Mouse (Mus musculus): ENCODE results near the gene Cchcr1. TPM values are rescaled to one million over a fixed set of nuclear protein-coding genes. Genes with fewer than 3 reads are reported as not detected.
"Not testable (repeated sequence)": the region's sequence is repeated elsewhere in the genome, so short reads cannot be mapped to it uniquely, and the experiment has no call there.

Cchcr1 gene
- polyA plus RNA-seq, 1 experiment from 2014 or later = 17.7 TPM

DNA sequence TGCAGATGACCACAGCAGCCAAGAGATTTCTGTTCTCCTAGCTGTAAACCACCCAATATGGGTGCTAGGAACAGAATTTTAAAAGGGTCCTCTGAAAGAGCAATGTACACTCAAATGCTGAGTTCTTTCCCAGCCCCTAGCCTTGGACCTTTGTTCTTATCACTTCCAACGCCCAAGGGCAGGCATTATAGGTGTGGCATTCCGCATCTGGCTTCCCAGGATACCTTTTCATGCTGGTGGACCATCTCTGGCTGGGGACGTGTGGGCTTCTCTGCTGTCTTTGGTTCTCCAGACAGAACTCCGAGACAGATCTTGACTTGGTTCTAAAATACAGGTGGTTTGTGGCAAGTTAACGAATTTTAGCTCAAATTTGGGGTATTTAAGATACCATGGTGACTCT lies 14.1 kb upstream of the Cchcr1 start:
- Histone ChIP-seq H3K27ac (ENCODE audit: poor library complexity, severe bottlenecking) (no peak overlapping the region), H3K4me3 (no peak overlapping the region), H3K9ac (no peak overlapping the region), H3K27me3 (replicated peaks) (peaks cover 57% of the 10 kb centered on the region), H3K36me3 (no peaks in the 10 kb centered on the region), H3K4me1 (replicated peaks) (no peaks in the 10 kb centered on the region), H3K9me3 (replicated peaks) (no peaks in the 10 kb centered on the region), H3K4me2 (no peak overlapping the region)
- 46% methylated on average over 5 of the region's 5 CpGs for WGBS
- no peak for ATAC-seq (ENCODE audit: insufficient number of reproducible peaks, low FRiP score)

GRCm38 (mm10) chr17:35503849-35504248 lies 13.1 kb upstream of the Cchcr1 start:
- H3K27ac ChIP-seq (ENCODE audit: poor library complexity, severe bottlenecking) = no peak overlapping the region
- WGBS = 29% methylated on average over 5 of the region's 5 CpGs
- H3K4me2 ChIP-seq = no peak overlapping the region
- no peak for ATAC-seq (ENCODE audit: insufficient number of reproducible peaks, low FRiP score)
- H3K36me3 ChIP-seq = no peaks in the 10 kb centered on the region
- no peak overlapping the region for H3K9ac ChIP-seq
- H3K4me1 ChIP-seq (replicated peaks) = no peaks in the 10 kb centered on the region
- H3K27me3 ChIP-seq (replicated peaks) = peaks cover 62% of the 10 kb centered on the region
- H3K4me3 ChIP-seq = no peak overlapping the region
- no peaks in the 10 kb centered on the region for H3K9me3 ChIP-seq (replicated peaks)

DNA sequence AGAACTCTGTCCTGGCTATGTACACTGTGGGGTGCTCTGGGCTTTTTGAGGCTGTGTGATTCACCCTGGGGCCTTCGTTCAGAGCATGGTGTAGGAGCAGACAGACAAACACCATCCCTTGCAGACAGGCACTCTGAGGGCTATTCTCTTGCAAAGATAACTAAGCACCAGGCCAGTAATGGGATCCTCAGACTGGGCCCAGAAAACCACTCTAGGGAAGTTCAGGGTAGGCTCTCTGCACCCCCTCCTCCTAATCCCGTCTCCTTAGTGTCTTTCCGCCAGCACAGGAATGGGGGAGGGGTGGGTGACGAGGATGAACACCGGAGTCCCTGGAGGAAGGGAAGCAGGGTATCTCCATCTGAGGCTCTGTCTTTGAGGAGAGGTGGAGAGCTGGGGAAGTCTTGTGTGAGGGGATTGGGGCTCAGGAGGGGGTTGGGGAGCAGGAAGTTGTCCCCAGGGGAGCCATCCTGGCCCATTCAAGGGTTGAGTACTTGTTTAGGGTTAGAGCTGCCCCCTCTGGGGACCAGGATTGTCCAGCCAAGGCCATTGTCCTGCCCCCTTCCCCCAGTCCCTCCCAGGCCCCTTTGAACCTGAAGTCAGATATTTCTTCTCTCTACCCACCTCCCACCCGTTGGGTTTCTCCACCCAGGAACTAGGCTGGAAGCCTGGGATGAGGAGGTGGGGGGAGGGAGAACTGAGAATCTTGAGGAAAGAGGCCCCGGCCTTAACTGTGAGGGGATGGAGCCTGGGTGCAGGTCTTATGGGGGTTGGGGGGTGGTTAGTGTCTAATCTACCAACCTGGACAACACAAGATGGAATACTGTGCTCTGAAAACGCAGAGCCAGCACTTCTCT lies 12.0 kb upstream of the Cchcr1 start:
- Histone ChIP-seq H3K4me1 (replicated peaks) (peaks cover 9% of the 10 kb centered on the region), H3K27me3 (replicated peaks) (peaks cover 67% of the 10 kb centered on the region), H3K4me2 (no peak overlapping the region), H3K27ac (ENCODE audit: poor library complexity, severe bottlenecking) (no peak overlapping the region), H3K36me3 (no peaks in the 10 kb centered on the region), H3K4me3 (no peak overlapping the region), H3K9me3 (replicated peaks) (no peaks in the 10 kb centered on the region), H3K9ac (no peak overlapping the region)
- WGBS = 21% methylated on average over 8 of the region's 8 CpGs
- no peak for ATAC-seq (ENCODE audit: insufficient number of reproducible peaks, low FRiP score)

- H3K36me3 ChIP-seq = no peaks in the 10 kb centered on the region
- ATAC-seq (ENCODE audit: insufficient number of reproducible peaks, low FRiP score) = 0 out of 2 replicates have a peak, but pooled peaks have one; percentile 7
- peaks cover 10% of the 10 kb centered on the region for H3K4me1 ChIP-seq (replicated peaks)
- H3K9ac ChIP-seq = no peak within 1 kb of the TSS
- no peak within 1 kb of the TSS for H3K27ac ChIP-seq (ENCODE audit: poor library complexity, severe bottlenecking)
- peaks cover 66% of the 10 kb centered on the region for H3K27me3 ChIP-seq (replicated peaks)
- 28% methylated on average over 13 of the region's 13 CpGs for WGBS
- H3K4me2 ChIP-seq = no peak within 1 kb of the TSS
- H3K9me3 ChIP-seq (replicated peaks) = no peaks in the 10 kb centered on the region
- no peak within 1 kb of the TSS for H3K4me3 ChIP-seq
Observed at GRCm38 (mm10) chr17:35505776-35506175, 11.1 kb upstream of the Cchcr1 start, which contains the start of gene Pou5f1. TSS of gene Pou5f1 (plus strand) at chr17:35506018.

GRCm38 (mm10) chr17:35506881-35507280 lies 10.0 kb upstream of the Cchcr1 start:
- no peak for ATAC-seq (ENCODE audit: insufficient number of reproducible peaks, low FRiP score)
- H3K27ac ChIP-seq (ENCODE audit: poor library complexity, severe bottlenecking) = no peak overlapping the region
- peaks cover 64% of the 10 kb centered on the region for H3K27me3 ChIP-seq (replicated peaks)
- no peak overlapping the region for H3K9ac ChIP-seq
- H3K4me2 ChIP-seq = no peak overlapping the region
- peaks cover 10% of the 10 kb centered on the region for H3K4me1 ChIP-seq (replicated peaks)
- no peaks in the 10 kb centered on the region for H3K36me3 ChIP-seq
- no peaks in the 10 kb centered on the region for H3K9me3 ChIP-seq (replicated peaks)
- 12% methylated on average over 10 of the region's 10 CpGs for WGBS
- no peak overlapping the region for H3K4me3 ChIP-seq

GRCm38 (mm10) chr17:35507556-35508260 lies 9.2 kb upstream of the Cchcr1 start:
- H3K4me2 ChIP-seq = no peak overlapping the region
- peaks cover 6% of the 10 kb centered on the region for H3K36me3 ChIP-seq
- peaks cover 64% of the 10 kb centered on the region for H3K27me3 ChIP-seq (replicated peaks)
- no peak overlapping the region for H3K9ac ChIP-seq
- 18% methylated on average over 13 of the region's 13 CpGs for WGBS
- ATAC-seq (ENCODE audit: insufficient number of reproducible peaks, low FRiP score) = no peak
- H3K27ac ChIP-seq (ENCODE audit: poor library complexity, severe bottlenecking) = no peak overlapping the region
- H3K4me3 ChIP-seq = no peak overlapping the region
- no peaks in the 10 kb centered on the region for H3K9me3 ChIP-seq (replicated peaks)
- H3K4me1 ChIP-seq (replicated peaks) = peaks cover 10% of the 10 kb centered on the region

GRCm38 (mm10) chr17:35508279-35508678 lies 8.6 kb upstream of the Cchcr1 start:
- H3K4me1 ChIP-seq (replicated peaks) = peaks cover 10% of the 10 kb centered on the region
- H3K36me3 ChIP-seq = peaks cover 11% of the 10 kb centered on the region
- H3K9ac ChIP-seq; ATAC-seq (ENCODE audit: insufficient number of reproducible peaks, low FRiP score); H3K27ac ChIP-seq (ENCODE audit: poor library complexity, severe bottlenecking); H3K4me2 ChIP-seq; H3K9me3 ChIP-seq (replicated peaks); H3K4me3 ChIP-seq: not testable (repeated sequence)
- H3K27me3 ChIP-seq (replicated peaks) = peaks cover 63% of the 10 kb centered on the region
- 40% methylated on average over 5 of the region's 5 CpGs for WGBS

DNA sequence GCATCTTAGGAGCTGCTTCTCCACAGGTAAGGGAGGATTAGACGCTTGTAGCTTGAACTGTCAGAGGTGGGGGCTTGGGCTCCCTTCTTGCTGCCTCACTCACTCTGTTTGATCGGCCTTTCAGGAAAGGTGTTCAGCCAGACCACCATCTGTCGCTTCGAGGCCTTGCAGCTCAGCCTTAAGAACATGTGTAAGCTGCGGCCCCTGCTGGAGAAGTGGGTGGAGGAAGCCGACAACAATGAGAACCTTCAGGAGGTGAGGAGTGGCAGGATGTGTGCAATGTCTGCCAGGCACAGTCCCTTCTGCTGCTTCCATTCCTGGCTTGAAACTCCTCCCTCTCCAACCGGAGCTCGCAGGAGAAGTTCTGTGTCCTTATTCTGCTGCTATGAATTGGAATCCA lies 7.6 kb upstream of the Cchcr1 start:
- Histone ChIP-seq H3K9ac (no peak overlapping the region), H3K9me3 (replicated peaks) (no peaks in the 10 kb centered on the region), H3K4me1 (replicated peaks) (peaks cover 14% of the 10 kb centered on the region), H3K27me3 (replicated peaks) (peaks cover 53% of the 10 kb centered on the region), H3K4me2 (no peak overlapping the region), H3K27ac (ENCODE audit: poor library complexity, severe bottlenecking) (no peak overlapping the region), H3K4me3 (no peak overlapping the region), H3K36me3 (peaks cover 16% of the 10 kb centered on the region)
- ATAC-seq (ENCODE audit: insufficient number of reproducible peaks, low FRiP score) = no peak
- WGBS = 15% methylated on average over 8 of the region's 8 CpGs

- WGBS = 87% methylated on average over 7 of the region's 7 CpGs
- Histone ChIP-seq H3K4me1 (replicated peaks) (peaks cover 37% of the 10 kb centered on the region), H3K9me3 (replicated peaks) (no peaks in the 10 kb centered on the region), H3K36me3 (peaks cover 18% of the 10 kb centered on the region), H3K9ac (no peak overlapping the region), H3K4me3 (no peak overlapping the region), H3K4me2 (no peak overlapping the region), H3K27me3 (replicated peaks) (peaks cover 15% of the 10 kb centered on the region), H3K27ac (ENCODE audit: poor library complexity, severe bottlenecking) (no peak overlapping the region)
- ATAC-seq (ENCODE audit: insufficient number of reproducible peaks, low FRiP score) = no peak
Observed at GRCm38 (mm10) chr17:35512916-35513626, 3.8 kb upstream of the Cchcr1 start.

DNA sequence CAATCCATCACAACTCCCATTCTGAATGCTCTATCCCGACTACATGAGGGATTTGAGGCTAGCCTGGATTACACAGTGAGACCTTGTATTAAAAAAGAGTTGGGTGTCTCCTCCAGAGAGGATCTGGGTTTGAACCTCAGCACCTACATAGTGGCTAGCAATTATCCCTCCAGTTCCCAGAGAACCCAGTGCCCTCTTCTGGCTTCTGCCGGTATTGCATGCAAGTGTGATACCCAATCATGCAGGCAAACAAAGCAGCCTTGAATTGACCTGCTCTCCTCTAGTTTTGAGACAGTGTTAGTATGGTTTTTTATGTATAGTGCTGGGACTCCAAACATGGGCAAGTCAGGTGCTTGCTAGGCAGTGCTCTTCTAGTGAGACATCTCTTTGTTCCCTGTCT lies 3.0 kb upstream of the Cchcr1 start:
- Histone ChIP-seq H3K9me3 (replicated peaks) (no peaks in the 10 kb centered on the region), H3K27me3 (replicated peaks) (peaks cover 10% of the 10 kb centered on the region), H3K4me3 (no peak overlapping the region), H3K4me2 (peak overlapping the region; percentile 71), H3K27ac (ENCODE audit: poor library complexity, severe bottlenecking) (no peak overlapping the region), H3K4me1 (replicated peaks) (peaks cover 37% of the 10 kb centered on the region), H3K36me3 (peaks cover 18% of the 10 kb centered on the region), H3K9ac (peak overlapping the region; percentile 62; the same call in 1 of the 2 replicates)
- 9% methylated on average over 2 of the region's 2 CpGs for WGBS
- ATAC-seq (ENCODE audit: insufficient number of reproducible peaks, low FRiP score) = no peak

GRCm38 (mm10) chr17:35514756-35515155 lies 2.1 kb upstream of the Cchcr1 start:
- peaks cover 18% of the 10 kb centered on the region for H3K36me3 ChIP-seq
- no peak overlapping the region for H3K27ac ChIP-seq (ENCODE audit: poor library complexity, severe bottlenecking)
- 0 out of 2 replicates have a peak overlapping the region, but pooled peaks have one; percentile 64 for H3K4me3 ChIP-seq
- no peaks in the 10 kb centered on the region for H3K9me3 ChIP-seq (replicated peaks)
- H3K9ac ChIP-seq = peak overlapping the region; percentile 62
- peak overlapping the region; percentile 71 for H3K4me2 ChIP-seq
- H3K27me3 ChIP-seq (replicated peaks) = peaks cover 4% of the 10 kb centered on the region; the same call in 1 of the 2 replicates
- no peak for ATAC-seq (ENCODE audit: insufficient number of reproducible peaks, low FRiP score)
- H3K4me1 ChIP-seq (replicated peaks) = peaks cover 29% of the 10 kb centered on the region
- 64% methylated on average over 6 of the region's 6 CpGs for WGBS
